Comparison of ENCODE assay signal across 17 mouse cellular contexts in the genomic region with DNA sequence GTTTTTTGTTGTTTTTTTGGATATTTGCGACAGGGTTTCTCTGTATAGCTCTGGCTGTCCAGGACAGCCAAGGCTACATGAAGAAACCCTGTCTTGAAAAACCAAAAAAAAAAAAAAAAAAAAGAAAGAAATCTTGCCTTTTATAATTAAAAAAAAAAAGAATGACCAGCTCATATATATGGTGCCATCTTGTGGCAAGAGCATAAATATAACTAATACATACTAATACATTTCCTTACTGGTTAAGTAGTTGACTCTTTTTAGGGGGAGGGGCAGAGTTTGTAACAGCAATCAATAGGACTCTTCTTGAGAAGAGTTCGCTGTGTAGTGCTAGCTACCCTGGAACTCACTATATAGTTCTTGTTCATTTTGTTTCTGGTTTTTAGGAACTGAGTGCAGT. TPM values are rescaled to one million over a fixed set of nuclear protein-coding genes. Genes with fewer than 3 reads are reported as not detected.
A peak's percentile ranks its signal among the peaks of the same experiment; 100 is the strongest.
DNase-seq lines count a peak whose midpoint lies in the region; ATAC-seq and TF ChIP-seq lines count a peak whose summit lies in the region.
"Had no signal": no experiment of that assay in that cellular context is flagged by ENCODE, and none has a peak within 500 bp of the region (broad histone marks: within the 10 kb centered on the region; RNA-seq: fewer than 3 reads in every experiment).

No protein-coding gene starts in this region.

- no peak overlapping the region for H3K27ac ChIP-seq in gastrocnemius, adult 2 months
- H3K27ac ChIP-seq in liver, postnatal 0 days (ENCODE audit: low read depth), result no peak overlapping the region
- H3K27ac ChIP-seq: embryonic facial prominence, embryonic 15.5 days; forebrain, embryonic 13.5 days had no signal

- H3K9ac ChIP-seq in liver, postnatal 0 days (replicated peaks), result no peak overlapping the region
- H3K9ac ChIP-seq: embryonic facial prominence, embryonic 15.5 days; forebrain, embryonic 13.5 days had no signal

- no peak for DNase-seq in gastrocnemius, adult 2 months
- no peak for DNase-seq in gastrocnemius, postnatal 4 days (ENCODE audit: low spot score in 2 of 2)
- DNase-seq in liver, postnatal 0 days, result no peak
- DNase-seq in liver (no peak), ES-CJ7 (ENCODE audit: low read depth, low spot score) (peak; percentile 35)
- peak; percentile 18 for DNase-seq in naive thymus-derived CD4-positive, alpha-beta T cell, adult 2 months (ENCODE audit: low read depth)
- no peak for DNase-seq in urinary bladder, adult 2 months (ENCODE audit: low spot score)
- no peak for DNase-seq in lung, adult 2 months
- DNase-seq: adrenal gland, postnatal 14 days; cerebellum, postnatal 36 days; heart, adult 18-20 months; heart, postnatal 14 days; kidney, postnatal 14 days; left cerebral cortex, postnatal 4 days; lung, adult 18-20 months had no signal

- no peak overlapping the region for H3K4me2 ChIP-seq in liver, postnatal 0 days (ENCODE audit: low read depth, low read length)
- H3K4me2 ChIP-seq: embryonic facial prominence, embryonic 15.5 days; forebrain, embryonic 13.5 days had no signal

- H3K4me1 ChIP-seq in liver, postnatal 0 days (ENCODE audit: insufficient read depth), result peaks cover 4% of the 10 kb centered on the region
- H3K4me1 ChIP-seq in lung, adult 2 months (ENCODE audit: control insufficient read depth, insufficient read depth, low read length), result no peaks in the 10 kb centered on the region

- no peak for ATAC-seq in liver, postnatal 0 days
- ATAC-seq: forebrain, embryonic 13.5 days had no signal

- H3K27me3 ChIP-seq in liver, postnatal 0 days (ENCODE audit: insufficient read depth, low read length), result no peaks in the 10 kb centered on the region
- H3K27me3 ChIP-seq: embryonic facial prominence, embryonic 15.5 days; forebrain, embryonic 13.5 days had no signal

- TF ChIP-seq EP300 in liver, postnatal 0 days (IDR thresholded peaks at IDR 0.05; ENCODE audit: low read depth), result no peak

- 86% methylated on average over 2 of the region's 2 CpGs for WGBS in liver, postnatal 0 days (ENCODE audit: insufficient replicate concordance)
- 80% methylated on average over 2 of the region's 2 CpGs for WGBS in lung, adult 2 months

- no peaks in the 10 kb centered on the region for H3K9me3 ChIP-seq in liver, postnatal 0 days (ENCODE audit: low read length)
- H3K9me3 ChIP-seq: embryonic facial prominence, embryonic 15.5 days; forebrain, embryonic 13.5 days had no signal

- peak; percentile 31; the same call in 1 of the 2 replicates for TF ChIP-seq CTCF in gastrocnemius, adult 2 months (IDR thresholded peaks at IDR 0.05)
- TF ChIP-seq CTCF in liver, postnatal 0 days (IDR thresholded peaks at IDR 0.05; ENCODE audit: low read depth), result peak; percentile 18
- no peak for TF ChIP-seq CTCF in lung, adult 2 months (IDR thresholded peaks at IDR 0.05; ENCODE audit: insufficient read depth, low read length)

- no peak overlapping the region for H3K4me3 ChIP-seq in gastrocnemius, adult 2 months
- no peak overlapping the region for H3K4me3 ChIP-seq in liver, postnatal 0 days (ENCODE audit: low read depth, low read length)
- H3K4me3 ChIP-seq in lung, adult 2 months (replicated peaks; ENCODE audit: extremely low read depth, low read depth, low read length), result no peak overlapping the region
- H3K4me3 ChIP-seq: embryonic facial prominence, embryonic 15.5 days; forebrain, embryonic 13.5 days had no signal

- intact Hi-C loops in gastrocnemius, adult 2 months (cut with DNase I), result no loop called here

- TF ChIP-seq POLR2A in lung, adult 2 months (IDR thresholded peaks at IDR 0.05; ENCODE audit: borderline replicate concordance, extremely low read depth, low read depth, low read length), result no peak

- no peaks in the 10 kb centered on the region for H3K36me3 ChIP-seq in liver, postnatal 0 days (replicated peaks; ENCODE audit: insufficient read depth, low read length)

RNA-seq across cellular contexts. Expression of gene Akt2, which starts 3.6 kb away (rescaled TPM):
- 100 to 1,000 TPM; 194 to 199 TPM for total RNA-seq in gastrocnemius, adult 2 months (2021)
- total RNA-seq in gastrocnemius, postnatal 4 days (2021), result 100 to 1,000 TPM; 183 to 188 TPM
- 24.0 and 25.5 TPM in 2 replicates for polyA plus RNA-seq in liver, postnatal 0 days (2015; fragmentation: Nextera tagmentation; extraction: Ambion mirVana)
- polyA plus RNA-seq in urinary bladder, adult 2 months (2012; rRNA removed), result 78.4 and 96.7 TPM in 2 replicates
- 81.4 and 101 TPM in 2 replicates for polyA plus RNA-seq in lung, adult 2 months (2012; rRNA removed)

RNA-seq across cellular contexts. Expression of gene 2310022A10Rik, which starts 34.7 kb away (rescaled TPM):
- total RNA-seq in gastrocnemius, adult 2 months (2021), result 100 to 1,000 TPM; 107 to 123 TPM
- 100 to 1,000 TPM; 100 to 115 TPM for total RNA-seq in gastrocnemius, postnatal 4 days (2021)
- polyA plus RNA-seq in liver, postnatal 0 days (2015; fragmentation: Nextera tagmentation; extraction: Ambion mirVana), result 8.6 and 9.0 TPM in 2 replicates
- polyA plus RNA-seq in urinary bladder, adult 2 months (2012; rRNA removed), result 16.7 and 17.1 TPM in 2 replicates
- polyA plus RNA-seq in lung, adult 2 months (2012; rRNA removed), result 22.4 and 28.5 TPM in 2 replicates

RNA-seq across cellular contexts. Expression of gene Pld3, which starts 34.7 kb away (rescaled TPM):
- total RNA-seq in gastrocnemius, adult 2 months (2021), result 10 to 100 TPM; 14.5 to 17.2 TPM
- 10 to 100 TPM; 45.0 to 47.7 TPM for total RNA-seq in gastrocnemius, postnatal 4 days (2021)
- 46.5 and 49.3 TPM in 2 replicates for polyA plus RNA-seq in liver, postnatal 0 days (2015; fragmentation: Nextera tagmentation; extraction: Ambion mirVana)
- polyA plus RNA-seq in urinary bladder, adult 2 months (2012; rRNA removed), result 85.8 and 97.5 TPM in 2 replicates
- 180 and 201 TPM in 2 replicates for polyA plus RNA-seq in lung, adult 2 months (2012; rRNA removed)

Comparison
In these comparisons a context has a peak if more than half of its experiments do, and no peak if none do; other contexts are left out.
1. DNase-seq: peak in ES-CJ7 (single experiment) and naive thymus-derived CD4-positive, alpha-beta T cell, adult 2 months (single experiment); none in gastrocnemius, adult 2 months (single experiment), gastrocnemius, postnatal 4 days (0 of 2), liver, postnatal 0 days (single experiment), liver (single experiment), urinary bladder, adult 2 months (single experiment) and lung, adult 2 months (single experiment).